Mouse (Mus musculus) lung, embryonic 15.5 days (tissue): Measurements from ENCODE around the gene AY358078. TPM values are rescaled to one million over a fixed set of nuclear protein-coding genes. Genes with fewer than 3 reads are reported as not detected.

Experiments
- microRNA-seq: library from miRNA; unstranded; fragments of <30 nt; microRNA quantifications from one replicate; pipeline ENCODE4, GENCODE M21; 2016
- polyA plus RNA-seq: library from polyadenylated mRNA; unstranded; fragments of >200 nt; fragmentation: Nextera tagmentation; extraction: Ambion mirVana; gene quantifications from 2 replicates; pipeline ENCODE4 v1.2.1, GENCODE M21; 2015

Gene AY358078
- polyA plus RNA-seq, 1 experiment from 2014 or later = not detected

Small RNA genes within 50 kb of the gene (microRNA-seq; reads per million reads assigned to microRNA genes)
- not detected for gene Gm27375

Other genes with a start within 250 kb of the AY358078 start
- not detected in 2 replicates for gene Gm5622, start 247.3 kb upstream of the AY358078 start, polyA plus RNA-seq
- not detected in 2 replicates for gene Gm17175, start 226.0 kb upstream of the AY358078 start, polyA plus RNA-seq
- gene Gm17174, start 207.9 kb upstream of the AY358078 start, polyA plus RNA-seq = not detected in 2 replicates
- not detected in 2 replicates for gene Gm17078, start 188.7 kb upstream of the AY358078 start, polyA plus RNA-seq
- gene Gm4181, start 164.4 kb upstream of the AY358078 start, polyA plus RNA-seq = not detected in 2 replicates
- gene Gm17079, start 104.6 kb upstream of the AY358078 start, polyA plus RNA-seq = not detected in 2 replicates
- not detected in 2 replicates for gene Gm5800, start 82.9 kb upstream of the AY358078 start, polyA plus RNA-seq
- 0.22 TPM in 1 of 2 replicates, not detected in the other for gene Ang4, start 26.5 kb upstream of the AY358078 start, polyA plus RNA-seq
- not detected in 2 replicates for gene Ear6, start 53.7 kb downstream of the AY358078 start, polyA plus RNA-seq
- gene Mettl17, start 84.8 kb downstream of the AY358078 start, polyA plus RNA-seq = 40.0 and 40.1 TPM in 2 replicates
- 0.34 and 0.38 TPM in 2 replicates for gene Slc39a2, start 92.8 kb downstream of the AY358078 start, polyA plus RNA-seq
- 60.6 and 63.7 TPM in 2 replicates for gene Ndrg2, start 114.1 kb downstream of the AY358078 start, polyA plus RNA-seq
- not detected in 2 replicates for gene Tppp2, start 118.4 kb downstream of the AY358078 start, polyA plus RNA-seq
- gene Rnase13, start 122.7 kb downstream of the AY358078 start, polyA plus RNA-seq = not detected in 2 replicates
- gene Arhgef40, start 184.7 kb downstream of the AY358078 start, polyA plus RNA-seq = 105 TPM in 2 replicates
- 0.26 and 0.57 TPM in 2 replicates for gene Tmem253, start 215.6 kb downstream of the AY358078 start, polyA plus RNA-seq
- 25.7 and 26.3 TPM in 2 replicates for gene Zfp219, start 220.7 kb downstream of the AY358078 start, polyA plus RNA-seq
- gene Olfr221, start 242.4 kb downstream of the AY358078 start, polyA plus RNA-seq = not detected in 2 replicates